Mouse (Mus musculus) right cerebral cortex, postnatal 25 days (tissue): Measurements from ENCODE around the gene Arl1.
"Not testable (repeated sequence)": the region's sequence is repeated elsewhere in the genome, so short reads cannot be mapped to it uniquely, and the experiment has no call there.

Experiments
- DNase-seq: peaks from one replicate; pipeline ENCODE4 v3.0.0; 2022

Gene Arl1

GRCm38 (mm10) chr10:88765431-88766142 is 34.9 kb downstream of the Arl1 start:
- no peak for DNase-seq

GRCm38 (mm10) chr10:88768961-88769360 is 38.3 kb downstream of the Arl1 start:
- no peak for DNase-seq

- no peak for DNase-seq
Measured at GRCm38 (mm10) chr10:88769676-88770075, 39.0 kb downstream of the Arl1 start.

GRCm38 (mm10) chr10:88772965-88773364 is 42.3 kb downstream of the Arl1 start:
- DNase-seq: not testable (repeated sequence)

GRCm38 (mm10) chr10:88776206-88776605 is 45.5 kb downstream of the Arl1 start:
- DNase-seq: peak; percentile 15

- no peak for DNase-seq
Measured at GRCm38 (mm10) chr10:88780716-88781115, 50.1 kb downstream of the Arl1 start.

GRCm38 (mm10) chr10:88783135-88783534 is 52.5 kb downstream of the Arl1 start:
- not testable (repeated sequence) for DNase-seq

GRCm38 (mm10) chr10:88783941-88784340 is 53.3 kb downstream of the Arl1 start:
- no peak for DNase-seq

GRCm38 (mm10) chr10:88784513-88784931 is 53.9 kb downstream of the Arl1 start:
- no peak for DNase-seq

- no peak for DNase-seq
Measured at GRCm38 (mm10) chr10:88793671-88794070, 63.0 kb downstream of the Arl1 start.
